Mouse (Mus musculus): ENCODE measurements around the gene Ramp1. TPM values are rescaled to one million over a fixed set of nuclear protein-coding genes. Genes with fewer than 3 reads are reported as not detected.
A peak's percentile ranks its signal among the peaks of the same experiment; 100 is the strongest.

Gene Ramp1
- total RNA-seq, 4 experiments from 2014 or later: 7.6 to 11.6 (median 10.0) TPM

GRCm38 (mm10) chr1:91239800-91240199, 60.2 kb downstream of the Ramp1 start:
- DNase-seq: no peak

GRCm38 (mm10) chr1:91240685-91241084, 61.1 kb downstream of the Ramp1 start:
- DNase-seq: peak; percentile 67

- DNase-seq: no peak
These were observed 61.6 kb downstream of the Ramp1 start for GRCm38 (mm10) chr1:91241249-91241648.

GRCm38 (mm10) chr1:91248242-91248641, 68.6 kb downstream of the Ramp1 start:
- no peak for DNase-seq

- no peak for DNase-seq
These were observed 69.3 kb downstream of the Ramp1 start for GRCm38 (mm10) chr1:91248970-91249369.

GRCm38 (mm10) chr1:91249564-91250414, 70.2 kb downstream of the Ramp1 start, which contains the start of gene Ube2f:
TSS of gene Ube2f (plus strand) at chr1:91250304.
- DNase-seq: peak; percentile 96

GRCm38 (mm10) chr1:91250415-91251147, 71.0 kb downstream of the Ramp1 start:
- DNase-seq: peak; percentile 33

GRCm38 (mm10) chr1:91251148-91251650, 71.6 kb downstream of the Ramp1 start:
- no peak for DNase-seq

GRCm38 (mm10) chr1:91251927-91252326, 72.3 kb downstream of the Ramp1 start:
- DNase-seq: no peak

- DNase-seq: no peak
These were observed 78.3 kb downstream of the Ramp1 start for GRCm38 (mm10) chr1:91257918-91258317.

GRCm38 (mm10) chr1:91259794-91260193, 80.2 kb downstream of the Ramp1 start:
- DNase-seq: no peak

- DNase-seq: no peak
These were observed 82.9 kb downstream of the Ramp1 start for GRCm38 (mm10) chr1:91262508-91262907.

- DNase-seq: no peak
These were observed 92.6 kb downstream of the Ramp1 start for GRCm38 (mm10) chr1:91272260-91272659.

Other genes starting within 250 kb of the Ramp1 start
- gene Prlh, start 226.7 kb upstream of the Ramp1 start, total RNA-seq (2022): not detected
- gene Rab17, start 210.2 kb upstream of the Ramp1 start, total RNA-seq (2022): not detected
- 10 to 100 TPM; 50.3 to 77.4 (median 59.8) TPM for gene Lrrfip1, start 181.1 kb upstream of the Ramp1 start, total RNA-seq (2022)
- not detected for gene Rbm44, start 34.7 kb upstream of the Ramp1 start, total RNA-seq (2022)
- 10 to 100 TPM; 57.7 to 87.7 (median 71.3) TPM for gene Ube2f, start 70.5 kb downstream of the Ramp1 start, total RNA-seq (2022)
- gene Scly, start 118.5 kb downstream of the Ramp1 start, total RNA-seq (2022): 10 to 100 TPM; 31.4 to 42.7 (median 35.8) TPM
- gene Espnl, start 142.3 kb downstream of the Ramp1 start, total RNA-seq (2022): under 1 TPM in 3 of 4 experiments, not detected in 1; 0.09 to 0.25 (median 0.21) TPM
- gene Klhl30, start 171.2 kb downstream of the Ramp1 start, total RNA-seq (2022): 1 to 10 TPM; 2.2 to 3.0 (median 2.5) TPM
- gene Erfe, start 186.6 kb downstream of the Ramp1 start, total RNA-seq (2022): 1 to 10 TPM; 1.7 to 8.3 (median 4.8) TPM
- gene Ilkap, start 219.0 kb downstream of the Ramp1 start, total RNA-seq (2022): 100 to 1,000 TPM in 3 of 4 experiments, 10 to 100 TPM in 1; 89.4 to 138 (median 108) TPM
- 100 to 1,000 TPM; 178 to 376 (median 294) TPM for gene Hes6, start 234.2 kb downstream of the Ramp1 start, total RNA-seq (2022)